Mouse (Mus musculus) cerebellum, adult 2 months (tissue): Measurements from ENCODE around the gene Aldh1a2. TPM values are rescaled to one million over a fixed set of nuclear protein-coding genes. Genes with fewer than 3 reads are reported as not detected.

ENCODE experiments used
- DNase-seq, 2 experiments: peaks; one replicate each; pipeline ENCODE4 v3.0.0; 2021
- H3K27ac ChIP-seq: fragments of 200-500 bp; 2 replicates; pipeline ENCODE4 v1.5.1; 2012; ENCODE audit warnings: low read length, control low read depth, inconsistent platforms; ENCODE audit not compliant: insufficient read depth
- H3K27me3 ChIP-seq: fragments of 200-500 bp; 2 replicates; pipeline ENCODE4 v1.6.1; 2012; ENCODE audit warnings: inconsistent platforms, mild to moderate bottlenecking, low read length, moderate library complexity; ENCODE audit not compliant: control insufficient read depth, insufficient read depth
- H3K4me1 ChIP-seq: fragments of 200-500 bp; 2 replicates; pipeline ENCODE4 v1.6.1; 2011; ENCODE audit warnings: low read length; ENCODE audit not compliant: control insufficient read depth, insufficient read depth
- H3K4me3 ChIP-seq: fragments of 200-500 bp; replicated peaks from 2 replicates; pipeline ENCODE3; 2011; ENCODE audit warnings: mild to moderate bottlenecking, low read depth, low read length, control low read depth; ENCODE audit not compliant: insufficient read depth
- CTCF ChIP-seq: fragments of 200-500 bp; IDR thresholded peaks from 2 replicates; pipeline ENCODE4 v1.5.1; 2011; ENCODE audit warnings: low read depth, mild to moderate bottlenecking, control low read depth, low read length, moderate library complexity, borderline replicate concordance; ENCODE audit not compliant: insufficient read depth
- POLR2A ChIP-seq: fragments of 200-500 bp; IDR thresholded peaks from 2 replicates; pipeline ENCODE4 v1.6.1; 2011; ENCODE audit warnings: low read length, control low read depth, borderline replicate concordance; ENCODE audit not compliant: insufficient read depth
- WGBS: fragments of 180-500 bp; shearing (Covaris S2); methylation state at CpG from one replicate; pipeline ENCODE4 v1.1.7; 2018; 5-methylcytosine and 5-hydroxymethylcytosine counted together
- polyA plus RNA-seq: library from polyadenylated mRNA; depleted of rRNA; stranded (reverse); fragments of >200 nt; gene quantifications from 2 replicates; pipeline ENCODE4 v1.2.3, GENCODE M21; 2012

Aldh1a2 gene
- polyA plus RNA-seq, 1 experiment, result 3.3 TPM

GRCm38 (mm10) chr9:71202265-71202664 lies 13.3 kb upstream of the Aldh1a2 start:
- WGBS, result 87% methylated on average over 4 of the region's 4 CpGs
- no peak for DNase-seq

GRCm38 (mm10) chr9:71209299-71209698 lies 6.3 kb upstream of the Aldh1a2 start:
- Histone ChIP-seq H3K4me1 (no peaks in the 10 kb centered on the region), H3K27ac (no peak overlapping the region), H3K27me3 (no peaks in the 10 kb centered on the region; the same call in 1 of the 2 replicates), H3K4me3 (no peak overlapping the region)
- DNase-seq, result no peak
- no peak for TF ChIP-seq CTCF
- no peak for TF ChIP-seq POLR2A
- WGBS, result 47% methylated on average over 3 of the region's 3 CpGs

More at GRCm38 (mm10) chr9:71202265-71202664, 13.3 kb upstream of the Aldh1a2 start:
- no peaks in the 10 kb centered on the region for H3K27me3 ChIP-seq
- TF ChIP-seq POLR2A (no peak), CTCF (no peak)
- H3K27ac ChIP-seq, result no peak overlapping the region
- H3K4me1 ChIP-seq, result no peaks in the 10 kb centered on the region
- H3K4me3 ChIP-seq, result no peak overlapping the region

GRCm38 (mm10) chr9:71210870-71211269 lies 4.7 kb upstream of the Aldh1a2 start:
- H3K4me3 ChIP-seq, result no peak overlapping the region
- TF ChIP-seq CTCF (peak; percentile 44; the same call in 1 of the 2 replicates), POLR2A (no peak)
- no peak overlapping the region for H3K27ac ChIP-seq
- no peak for DNase-seq
- 17% methylated on average over 2 of the region's 2 CpGs for WGBS
- H3K27me3 ChIP-seq, result peaks cover 7% of the 10 kb centered on the region; the same call in 1 of the 2 replicates
- no peaks in the 10 kb centered on the region for H3K4me1 ChIP-seq

GRCm38 (mm10) chr9:71213636-71214035 lies 2.0 kb upstream of the Aldh1a2 start:
- 42% methylated on average over 4 of the region's 4 CpGs for WGBS
- no peak overlapping the region for H3K4me3 ChIP-seq
- H3K27me3 ChIP-seq, result peaks cover 11% of the 10 kb centered on the region; the same call in 1 of the 2 replicates
- no peak for TF ChIP-seq CTCF
- TF ChIP-seq POLR2A, result no peak
- no peaks in the 10 kb centered on the region for H3K4me1 ChIP-seq
- H3K27ac ChIP-seq, result no peak overlapping the region
- DNase-seq, result no peak

GRCm38 (mm10) chr9:71216036-71216995 lies 727 bp downstream of the Aldh1a2 start:
- 2% methylated on average over 57 of the region's 57 CpGs for WGBS
- H3K4me3 ChIP-seq, result no peak overlapping the region
- peak; percentile 3 to 26 for DNase-seq

GRCm38 (mm10) chr9:71216996-71217792 lies 1.6 kb downstream of the Aldh1a2 start:
- TF ChIP-seq POLR2A (no peak), CTCF (no peak)
- Histone ChIP-seq H3K27ac (no peak overlapping the region), H3K4me1 (no peaks in the 10 kb centered on the region), H3K27me3 (peaks cover 11% of the 10 kb centered on the region; the same call in 1 of the 2 replicates), H3K4me3 (no peak overlapping the region)
- peak in 1 of 2 experiments; percentile 6 for DNase-seq
- WGBS, result 8% methylated on average over 20 of the region's 20 CpGs

More at GRCm38 (mm10) chr9:71216036-71216995, 727 bp downstream of the Aldh1a2 start:
- TF ChIP-seq CTCF (no peak), POLR2A (no peak)
- Histone ChIP-seq H3K27me3 (peaks cover 11% of the 10 kb centered on the region; the same call in 1 of the 2 replicates), H3K27ac (no peak overlapping the region), H3K4me1 (no peaks in the 10 kb centered on the region)

- no peaks in the 10 kb centered on the region for H3K4me1 ChIP-seq
- H3K4me3 ChIP-seq, result no peak overlapping the region
- peaks cover 11% of the 10 kb centered on the region; the same call in 1 of the 2 replicates for H3K27me3 ChIP-seq
- 36% methylated on average over 5 of the region's 5 CpGs for WGBS
- H3K27ac ChIP-seq, result no peak overlapping the region
- no peak for DNase-seq
- no peak for TF ChIP-seq POLR2A
- TF ChIP-seq CTCF, result no peak
Measured at GRCm38 (mm10) chr9:71217793-71218095, 2.2 kb downstream of the Aldh1a2 start.

GRCm38 (mm10) chr9:71219161-71219560 lies 3.6 kb downstream of the Aldh1a2 start:
- no peak for TF ChIP-seq CTCF
- TF ChIP-seq POLR2A, result no peak
- H3K4me1 ChIP-seq, result no peaks in the 10 kb centered on the region
- no peak for DNase-seq
- H3K27ac ChIP-seq, result no peak overlapping the region
- 84% methylated on average over 4 of the region's 4 CpGs for WGBS
- H3K4me3 ChIP-seq, result no peak overlapping the region
- peaks cover 11% of the 10 kb centered on the region; the same call in 1 of the 2 replicates for H3K27me3 ChIP-seq
